Mouse (Mus musculus) ES-E14 (cell line): Measurements from ENCODE around the gene Pafah2.

Experiments used
- CHD2 ChIP-seq: IDR thresholded peaks from 2 replicates; pipeline ENCODE4 v1.6.1; 2014; ENCODE audit warnings: mild to moderate bottlenecking, low read depth, low read length, inconsistent platforms
- MAFK ChIP-seq: IDR thresholded peaks from 2 replicates; pipeline ENCODE4 v1.6.1; 2014; ENCODE audit warnings: mild to moderate bottlenecking, low read depth, low read length, inconsistent platforms; ENCODE audit not compliant: insufficient read depth
- ZNF384 ChIP-seq: IDR thresholded peaks from 2 replicates; pipeline ENCODE4 v1.6.1; 2012; ENCODE audit warnings: low read depth, low read length, inconsistent platforms

DNA sequence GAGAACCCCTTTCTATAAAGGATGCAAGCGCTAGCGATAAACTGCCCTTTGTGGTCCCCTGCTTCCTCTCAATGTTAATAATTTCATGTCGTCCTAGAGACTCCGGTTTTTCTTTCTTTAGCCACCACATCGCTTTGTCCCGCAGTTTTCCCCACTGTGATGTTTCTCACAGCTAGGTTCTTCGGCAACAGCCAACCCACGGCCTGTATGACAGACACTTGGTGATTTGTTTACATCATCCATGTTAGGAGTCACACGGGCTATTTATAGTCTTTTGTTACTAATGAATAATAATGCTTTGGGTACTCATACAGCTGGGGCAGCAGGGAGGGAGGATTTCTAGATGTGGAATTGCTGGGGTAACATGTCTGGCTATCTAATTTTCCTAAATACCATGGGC is 55.4 kb downstream of the Pafah2 start:
- no peak for TF ChIP-seq MAFK
- no peak for TF ChIP-seq ZNF384
- no peak for TF ChIP-seq CHD2
